ENCODE assay signal across 12 mouse cellular contexts in the genomic region with DNA sequence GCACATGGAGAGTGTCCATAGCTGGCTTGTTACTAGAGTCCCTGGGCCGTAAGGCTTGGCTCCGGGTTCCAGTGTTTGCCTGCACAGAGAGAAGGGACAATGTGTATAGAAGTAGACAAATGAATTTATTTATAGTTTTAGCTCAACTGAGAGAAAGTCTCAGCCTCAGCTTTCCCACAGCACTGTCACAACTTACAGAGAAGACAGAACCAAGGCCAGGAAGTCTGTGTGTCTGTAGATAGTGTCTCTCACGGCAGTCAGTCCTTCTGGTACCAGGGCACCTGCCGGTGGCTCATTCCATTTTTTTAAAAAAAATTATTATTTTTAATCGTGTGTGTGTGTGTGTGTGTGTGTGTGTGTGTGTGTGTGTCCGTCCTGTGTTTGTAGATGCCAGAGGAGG. TPM values are rescaled to one million over a fixed set of nuclear protein-coding genes. Genes with fewer than 3 reads are reported as not detected.
DNase-seq lines count a peak whose midpoint lies in the region; ATAC-seq and TF ChIP-seq lines count a peak whose summit lies in the region.
"Had no signal": no experiment of that assay in that cellular context is flagged by ENCODE, and none has a peak within 500 bp of the region (broad histone marks: within the 10 kb centered on the region; RNA-seq: fewer than 3 reads in every experiment).

No protein-coding gene starts in this region.

- H3K9ac ChIP-seq in intestine, embryonic 14.5 days (ENCODE audit: low read length) = no peak overlapping the region
- no peak overlapping the region for H3K9ac ChIP-seq in intestine, embryonic 16.5 days (ENCODE audit: low read depth, low read length)
- peak overlapping the region; percentile 84; the same call in 1 of the 2 replicates for H3K9ac ChIP-seq in liver, embryonic 12.5 days
- H3K9ac ChIP-seq in stomach, embryonic 16.5 days (ENCODE audit: low read length) = peak overlapping the region; percentile 26; the same call in 1 of the 2 replicates
- H3K9ac ChIP-seq: limb, embryonic 15.5 days had no signal

- WGBS in intestine, embryonic 14.5 days = 79% methylated on average over 6 of the region's 6 CpGs
- 70% methylated on average over 6 of the region's 6 CpGs for WGBS in intestine, embryonic 16.5 days
- 32% methylated on average over 6 of the region's 6 CpGs for WGBS in thymus, adult 2 months
- 22% methylated on average over 6 of the region's 6 CpGs for WGBS in liver, embryonic 12.5 days (ENCODE audit: insufficient replicate concordance)
- 73% methylated on average over 6 of the region's 6 CpGs for WGBS in stomach, embryonic 16.5 days

- no peak for ATAC-seq in intestine, embryonic 14.5 days (replicated peaks; ENCODE audit: low FRiP score, low TSS enrichment, low read depth)
- no peak for ATAC-seq in intestine, embryonic 16.5 days
- ATAC-seq in liver, embryonic 12.5 days = no peak
- ATAC-seq in stomach, embryonic 16.5 days (ENCODE audit: insufficient read depth, low FRiP score) = no peak

- no peak overlapping the region for H3K27ac ChIP-seq in intestine, embryonic 14.5 days (ENCODE audit: low read depth)
- H3K27ac ChIP-seq in intestine, embryonic 16.5 days (ENCODE audit: low read length) = no peak overlapping the region
- H3K27ac ChIP-seq in thymus, adult 2 months (ENCODE audit: control insufficient read depth, insufficient read depth, low read length) = peak overlapping the region; percentile 97
- H3K27ac ChIP-seq in liver, embryonic 12.5 days = peak overlapping the region; percentile 88
- H3K27ac ChIP-seq in stomach, embryonic 16.5 days (ENCODE audit: low read length) = no peak overlapping the region
- H3K27ac ChIP-seq: limb, embryonic 15.5 days had no signal

- peaks cover 8% of the 10 kb centered on the region; the same call in 1 of the 2 replicates for H3K4me1 ChIP-seq in intestine, embryonic 14.5 days (replicated peaks; ENCODE audit: control insufficient read depth, insufficient read depth, low read length)
- H3K4me1 ChIP-seq in intestine, embryonic 16.5 days (ENCODE audit: control insufficient read depth, insufficient read depth, low read length) = peaks cover 8% of the 10 kb centered on the region
- H3K4me1 ChIP-seq in thymus, adult 2 months (replicated peaks; ENCODE audit: control insufficient read depth, insufficient read depth, low read length) = peaks cover 39% of the 10 kb centered on the region
- H3K4me1 ChIP-seq in liver, embryonic 12.5 days = peaks cover 38% of the 10 kb centered on the region
- H3K4me1 ChIP-seq in stomach, embryonic 16.5 days (ENCODE audit: control insufficient read depth, insufficient read depth, low read length) = peaks cover 19% of the 10 kb centered on the region; the same call in 1 of the 2 replicates

- no peaks in the 10 kb centered on the region for H3K9me3 ChIP-seq in intestine, embryonic 14.5 days (ENCODE audit: control insufficient read depth, low read length)
- no peaks in the 10 kb centered on the region for H3K9me3 ChIP-seq in intestine, embryonic 16.5 days (ENCODE audit: control insufficient read depth, low read length)
- no peaks in the 10 kb centered on the region for H3K9me3 ChIP-seq in liver, embryonic 12.5 days (replicated peaks)
- H3K9me3 ChIP-seq in stomach, embryonic 16.5 days (replicated peaks; ENCODE audit: control insufficient read depth, low read length) = no peaks in the 10 kb centered on the region
- H3K9me3 ChIP-seq: G1E; limb, embryonic 15.5 days had no signal

- DNase-seq in intestine, embryonic 14.5 days (ENCODE audit: low spot score) = no peak
- no peak for DNase-seq in thymus, adult 2 months
- DNase-seq in thymus, adult 18-20 months = no peak
- no peak for DNase-seq in frontal cortex, postnatal 10 days (ENCODE audit: low spot score in 2 of 2)
- DNase-seq: gastrocnemius, postnatal 25 days; kidney, adult 11 months; layer of hippocampus, adult 9-11 months had no signal

- no peak overlapping the region for H3K4me3 ChIP-seq in intestine, embryonic 14.5 days (ENCODE audit: low read depth, low read length)
- no peak overlapping the region for H3K4me3 ChIP-seq in intestine, embryonic 16.5 days (ENCODE audit: low read length)
- H3K4me3 ChIP-seq in thymus, adult 2 months (ENCODE audit: control insufficient read depth, insufficient read depth, low read length) = peak overlapping the region; percentile 71; the same call in 1 of the 2 replicates
- peak overlapping the region; percentile 81 for H3K4me3 ChIP-seq in liver, embryonic 12.5 days
- no peak overlapping the region for H3K4me3 ChIP-seq in stomach, embryonic 16.5 days (replicated peaks; ENCODE audit: low read length)

- no peak for TF ChIP-seq POLR2A in thymus, adult 2 months (IDR thresholded peaks at IDR 0.05; ENCODE audit: control insufficient read depth, extremely low read depth, insufficient read depth, low read length, poor library complexity)

- TF ChIP-seq CTCF in thymus, adult 2 months (IDR thresholded peaks at IDR 0.05; ENCODE audit: borderline replicate concordance, control insufficient read depth, extremely low read depth, insufficient read depth, low read length, poor library complexity) = no peak

- no peaks in the 10 kb centered on the region for H3K36me3 ChIP-seq in intestine, embryonic 14.5 days (ENCODE audit: control insufficient read depth, insufficient read depth, low read length)
- H3K36me3 ChIP-seq in intestine, embryonic 16.5 days (ENCODE audit: control insufficient read depth, insufficient read depth, low read length) = no peaks in the 10 kb centered on the region
- H3K36me3 ChIP-seq in thymus, adult 2 months (ENCODE audit: control insufficient read depth, insufficient read depth, low read length) = peaks cover 23% of the 10 kb centered on the region
- H3K36me3 ChIP-seq in liver, embryonic 12.5 days = no peaks in the 10 kb centered on the region
- no peaks in the 10 kb centered on the region for H3K36me3 ChIP-seq in stomach, embryonic 16.5 days (ENCODE audit: control insufficient read depth, insufficient read depth, low read length)
- H3K36me3 ChIP-seq: limb, embryonic 15.5 days had no signal

- 0 out of 2 replicates have a peak overlapping the region, but pooled peaks have one; percentile 97 for H3K4me2 ChIP-seq in intestine, embryonic 14.5 days (ENCODE audit: low read length)
- no peak overlapping the region for H3K4me2 ChIP-seq in intestine, embryonic 16.5 days (ENCODE audit: low read depth, low read length)
- H3K4me2 ChIP-seq in liver, embryonic 12.5 days = peak overlapping the region; percentile 95
- peak overlapping the region; percentile 98; the same call in 1 of the 2 replicates for H3K4me2 ChIP-seq in stomach, embryonic 16.5 days (ENCODE audit: low read depth, low read length)

- no peaks in the 10 kb centered on the region for H3K27me3 ChIP-seq in intestine, embryonic 14.5 days (replicated peaks; ENCODE audit: control insufficient read depth, insufficient read depth, low read length)
- H3K27me3 ChIP-seq in intestine, embryonic 16.5 days (replicated peaks; ENCODE audit: control insufficient read depth, insufficient read depth, low read length) = no peaks in the 10 kb centered on the region
- H3K27me3 ChIP-seq in thymus, adult 2 months (ENCODE audit: control insufficient read depth, insufficient read depth, low read length) = no peaks in the 10 kb centered on the region
- H3K27me3 ChIP-seq in liver, embryonic 12.5 days (replicated peaks) = no peaks in the 10 kb centered on the region
- H3K27me3 ChIP-seq in stomach, embryonic 16.5 days (ENCODE audit: control insufficient read depth, insufficient read depth, low read length) = no peaks in the 10 kb centered on the region
- H3K27me3 ChIP-seq: limb, embryonic 15.5 days had no signal

RNA-seq across cellular contexts. Expression of gene Tapbpl, which starts 0.9 kb away (rescaled TPM):
- 5.7 and 7.1 TPM in 2 replicates for polyA plus RNA-seq in intestine, embryonic 14.5 days (2014; fragmentation: Nextera tagmentation; extraction: Ambion mirVana)
- polyA plus RNA-seq in intestine, embryonic 16.5 days (2015; fragmentation: Nextera tagmentation; extraction: Ambion mirVana) = 13.3 and 14.4 TPM in 2 replicates
- 64.2 and 67.6 TPM in 2 replicates for polyA plus RNA-seq in thymus, adult 2 months (2012; rRNA removed)
- polyA plus RNA-seq in liver, embryonic 12.5 days (2016; fragmentation: Nextera tagmentation; extraction: Ambion mirVana) = 3.8 and 4.0 TPM in 2 replicates
- 9.0 and 9.6 TPM in 2 replicates for polyA plus RNA-seq in stomach, embryonic 16.5 days (2015; fragmentation: Nextera tagmentation; extraction: Ambion mirVana)

RNA-seq across cellular contexts. Expression of gene Cd27, which starts 4.3 kb away (rescaled TPM):
- polyA plus RNA-seq in intestine, embryonic 14.5 days (2014; fragmentation: Nextera tagmentation; extraction: Ambion mirVana) = 1.4 and 2.1 TPM in 2 replicates
- polyA plus RNA-seq in intestine, embryonic 16.5 days (2015; fragmentation: Nextera tagmentation; extraction: Ambion mirVana) = 2.0 and 2.3 TPM in 2 replicates
- 1,056 and 1,075 TPM in 2 replicates for polyA plus RNA-seq in thymus, adult 2 months (2012; rRNA removed)
- polyA plus RNA-seq in liver, embryonic 12.5 days (2016; fragmentation: Nextera tagmentation; extraction: Ambion mirVana) = 2.6 and 3.2 TPM in 2 replicates
- polyA plus RNA-seq in stomach, embryonic 16.5 days (2015; fragmentation: Nextera tagmentation; extraction: Ambion mirVana) = 2.5 and 2.7 TPM in 2 replicates
- polyA plus RNA-seq: G1E had no signal

RNA-seq across cellular contexts. Expression of gene Vamp1, which starts 17.2 kb away (rescaled TPM):
- polyA plus RNA-seq in intestine, embryonic 14.5 days (2014; fragmentation: Nextera tagmentation; extraction: Ambion mirVana) = 2.5 and 2.7 TPM in 2 replicates
- polyA plus RNA-seq in intestine, embryonic 16.5 days (2015; fragmentation: Nextera tagmentation; extraction: Ambion mirVana) = 5.0 and 5.9 TPM in 2 replicates
- polyA plus RNA-seq in thymus, adult 2 months (2012; rRNA removed) = 372 and 423 TPM in 2 replicates
- 2.3 and 2.6 TPM in 2 replicates for polyA plus RNA-seq in liver, embryonic 12.5 days (2016; fragmentation: Nextera tagmentation; extraction: Ambion mirVana)
- 6.9 and 7.4 TPM in 2 replicates for polyA plus RNA-seq in stomach, embryonic 16.5 days (2015; fragmentation: Nextera tagmentation; extraction: Ambion mirVana)

RNA-seq across cellular contexts. Expression of gene Mrpl51, which starts 40.9 kb away (rescaled TPM):
- 217 and 221 TPM in 2 replicates for polyA plus RNA-seq in intestine, embryonic 14.5 days (2014; fragmentation: Nextera tagmentation; extraction: Ambion mirVana)
- 267 and 284 TPM in 2 replicates for polyA plus RNA-seq in intestine, embryonic 16.5 days (2015; fragmentation: Nextera tagmentation; extraction: Ambion mirVana)
- 68.1 and 70.7 TPM in 2 replicates for polyA plus RNA-seq in thymus, adult 2 months (2012; rRNA removed)
- polyA plus RNA-seq in liver, embryonic 12.5 days (2016; fragmentation: Nextera tagmentation; extraction: Ambion mirVana) = 211 and 222 TPM in 2 replicates
- 212 and 232 TPM in 2 replicates for polyA plus RNA-seq in stomach, embryonic 16.5 days (2015; fragmentation: Nextera tagmentation; extraction: Ambion mirVana)

RNA-seq across cellular contexts. Expression of gene Ncapd2, which starts 41.0 kb away (rescaled TPM):
- 109 and 129 TPM in 2 replicates for polyA plus RNA-seq in intestine, embryonic 14.5 days (2014; fragmentation: Nextera tagmentation; extraction: Ambion mirVana)
- 67.8 and 78.0 TPM in 2 replicates for polyA plus RNA-seq in intestine, embryonic 16.5 days (2015; fragmentation: Nextera tagmentation; extraction: Ambion mirVana)
- polyA plus RNA-seq in thymus, adult 2 months (2012; rRNA removed) = 430 and 598 TPM in 2 replicates
- polyA plus RNA-seq in liver, embryonic 12.5 days (2016; fragmentation: Nextera tagmentation; extraction: Ambion mirVana) = 132 and 138 TPM in 2 replicates
- 90.3 and 102 TPM in 2 replicates for polyA plus RNA-seq in stomach, embryonic 16.5 days (2015; fragmentation: Nextera tagmentation; extraction: Ambion mirVana)

Comparison
In these comparisons a context has a peak if more than half of its experiments do, and no peak if none do; other contexts are left out.
1. H3K27ac ChIP-seq: peak in thymus, adult 2 months (single experiment) and liver, embryonic 12.5 days (single experiment); none in intestine, embryonic 14.5 days (single experiment), intestine, embryonic 16.5 days (single experiment) and stomach, embryonic 16.5 days (single experiment).
2. H3K4me3 ChIP-seq: peak in thymus, adult 2 months (single experiment) and liver, embryonic 12.5 days (single experiment); none in intestine, embryonic 14.5 days (single experiment), intestine, embryonic 16.5 days (single experiment) and stomach, embryonic 16.5 days (single experiment).
3. H3K9ac ChIP-seq: peak in liver, embryonic 12.5 days (single experiment) and stomach, embryonic 16.5 days (single experiment); none in intestine, embryonic 14.5 days (single experiment) and intestine, embryonic 16.5 days (single experiment).
4. RNA of gene Cd27, which starts 4.3 kb away (polyA plus RNA-seq): 1,056 to 1,075 TPM in thymus, adult 2 months; 2.6 to 3.2 TPM in liver, embryonic 12.5 days, 2.5 to 2.7 TPM in stomach, embryonic 16.5 days, 2.0 to 2.3 TPM in intestine, embryonic 16.5 days and 1.4 to 2.1 TPM in intestine, embryonic 14.5 days; every median in the first group is over 100 times any median in the second.
5. RNA of gene Vamp1, which starts 17.2 kb away (polyA plus RNA-seq): 372 to 423 TPM in thymus, adult 2 months; 6.9 to 7.4 TPM in stomach, embryonic 16.5 days, 5.0 to 5.9 TPM in intestine, embryonic 16.5 days, 2.5 to 2.7 TPM in intestine, embryonic 14.5 days and 2.3 to 2.6 TPM in liver, embryonic 12.5 days; every median in the first group is over 10 times any median in the second.